Mouse (Mus musculus) left cerebral cortex, postnatal 25 days (tissue): ENCODE measurements at regions not wholly inside any gene's neighbourhood (a gene's known extent, or its start where the extent isn't known, plus 50 kb on each side); places are given as distances from the start of the nearest gene placed in this dataset.
"Not testable (repeated sequence)": the region's sequence is repeated elsewhere in the genome, so short reads cannot be mapped to it uniquely, and the experiment has no call there.

ENCODE experiments used
- DNase-seq, 2 experiments: peaks; one replicate each; pipeline ENCODE4 v3.0.0; 2022; ENCODE audit warnings: low spot score in 2 of 2, mixed read lengths in 1 of 2
- intact Hi-C: fragments of 180-260 bp; cut with DNase I; formaldehyde crosslinking; loops from one replicate; pipeline ENCODE4 v1.15.1; 2025

- intact Hi-C loops = no loop called here
- peak in 1 of 2 experiments; percentile 27 for DNase-seq
Measured at GRCm38 (mm10) chr1:112785135-112785681, 920.5 kb upstream of the Dsel start.

- intact Hi-C loops = no loop called here
- DNase-seq = no peak
Measured at GRCm38 (mm10) chr1:112779801-112780200, 915.1 kb upstream of the Dsel start.

DNA sequence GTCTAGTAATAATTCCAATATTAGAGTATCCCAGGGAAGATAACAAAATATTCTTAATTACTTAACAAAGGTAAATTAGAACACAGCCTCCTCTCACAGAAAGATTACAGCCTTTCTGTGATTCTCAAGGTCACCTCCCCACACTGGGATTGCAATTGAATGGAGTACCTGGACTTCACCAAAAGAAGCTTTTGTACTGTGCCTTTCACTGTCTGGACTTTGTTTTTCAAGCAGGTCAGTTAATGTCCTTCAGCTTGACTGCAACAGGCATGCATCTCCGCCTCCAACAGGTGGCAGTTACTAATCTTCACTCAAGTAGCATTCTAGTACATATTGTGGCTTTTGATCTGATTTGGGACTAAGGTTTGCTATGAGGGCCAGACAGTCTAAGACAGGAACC lies 913.8 kb upstream of the Dsel start:
- intact Hi-C loops = no loop called here
- DNase-seq = no peak

- intact Hi-C loops, DNase-seq: not testable (repeated sequence)
Measured at GRCm38 (mm10) chr1:112750643-112751042, 885.9 kb upstream of the Dsel start.

- DNase-seq = no peak
- intact Hi-C loops = no loop called here
Measured at GRCm38 (mm10) chr1:112748497-112748896, 883.8 kb upstream of the Dsel start.

DNA sequence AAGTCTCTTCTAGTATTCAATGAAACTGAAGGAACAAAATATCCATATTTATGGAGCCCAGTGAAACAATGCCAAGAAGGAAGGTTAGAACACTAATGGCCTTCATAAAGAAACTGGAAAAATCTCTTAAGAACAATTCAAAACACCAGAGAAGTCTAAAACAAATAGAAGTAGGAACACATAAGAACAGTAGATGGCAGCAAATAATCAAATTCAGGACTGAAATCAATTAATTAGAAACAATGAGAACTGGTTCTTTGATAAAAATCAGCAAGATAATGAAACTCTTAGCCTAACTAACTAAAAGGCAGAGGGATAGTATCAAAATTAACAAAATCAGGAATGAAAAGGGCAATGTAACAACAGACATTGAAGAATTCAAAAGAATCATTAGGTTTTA lies 839.2 kb upstream of the Dsel start:
- no peak for DNase-seq
- intact Hi-C loops = no loop called here

DNA sequence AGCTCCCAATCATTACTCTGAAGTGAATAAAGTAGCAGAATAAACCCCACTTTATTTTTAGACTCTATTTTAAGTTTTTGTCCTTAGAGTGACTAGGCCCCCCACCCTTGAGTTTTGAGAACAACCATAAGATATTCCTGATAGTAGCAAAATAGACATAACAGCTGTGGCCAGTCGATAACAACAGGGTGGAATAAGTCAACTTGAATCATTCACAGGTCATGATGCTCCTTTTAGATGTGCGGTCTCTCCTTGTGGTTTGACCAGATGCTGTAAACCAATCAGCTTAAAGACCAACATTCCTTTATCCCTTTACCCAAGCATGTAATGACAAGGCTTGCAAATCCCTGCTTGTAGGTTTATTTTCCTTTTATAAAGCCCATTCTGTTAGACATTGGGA lies 794.2 kb upstream of the Dsel start:
- no peak for DNase-seq
- intact Hi-C loops = no loop called here

- intact Hi-C loops = no loop called here
- no peak for DNase-seq
Measured at GRCm38 (mm10) chr1:112638342-112638741, 773.6 kb upstream of the Dsel start.
